Comparison of ENCODE assay signal across 19 mouse cellular contexts in the genomic region with DNA sequence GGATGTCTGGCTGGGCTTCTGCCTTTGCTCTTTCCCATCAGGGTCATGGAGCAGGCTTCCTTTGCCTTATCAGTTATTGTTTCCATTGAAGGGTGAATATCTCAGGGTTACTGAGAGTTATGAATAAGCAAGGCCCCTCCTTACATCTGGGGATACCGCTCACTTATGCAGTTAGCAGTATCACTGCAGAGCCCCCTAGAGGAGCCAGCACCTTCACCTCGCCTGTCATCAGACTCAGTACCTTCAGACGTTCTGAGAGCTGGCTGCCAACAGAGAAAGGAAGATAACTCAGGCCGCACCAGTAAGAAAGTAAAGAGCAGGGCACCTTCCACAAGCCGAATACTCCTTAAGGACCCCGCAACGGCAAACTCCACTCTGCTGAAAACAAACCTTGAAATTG.
DNase-seq lines count a peak whose midpoint lies in the region; ATAC-seq and TF ChIP-seq lines count a peak whose summit lies in the region.
"Had no signal": no experiment of that assay in that cellular context is flagged by ENCODE, and none has a peak within 500 bp of the region (broad histone marks: within the 10 kb centered on the region; RNA-seq: fewer than 3 reads in every experiment).

No protein-coding gene starts in this region.

- H3K4me3 ChIP-seq in heart, embryonic 13.5 days, result no peak overlapping the region
- H3K4me3 ChIP-seq in layer of hippocampus, adult 2 months, result no peak overlapping the region
- H3K4me3 ChIP-seq: embryonic facial prominence, embryonic 10.5 days; left cerebral cortex, adult 2 months; limb, embryonic 10.5 days; myocyte had no signal

- no peak for DNase-seq in heart, postnatal 4 days
- DNase-seq in layer of hippocampus, adult 2 months (ENCODE audit: low spot score in 2 of 2), result no peak
- DNase-seq in layer of hippocampus, adult 11-12 months (ENCODE audit: low spot score), result no peak
- DNase-seq in thymus, postnatal 14 days, result peak; percentile 39
- no peak for DNase-seq in thymus, postnatal 36 days
- DNase-seq in B cell, adult 2 months, result no peak
- DNase-seq: adrenal gland, adult 2 months; cerebellum, adult 9-10 months; kidney, adult 8-10 months; kidney, postnatal 25 days; layer of hippocampus, adult 9-11 months; lung, postnatal 14 days; midbrain, embryonic 14.5 days; spleen, adult 18-20 months had no signal

- H3K27ac ChIP-seq in heart, embryonic 13.5 days (replicated peaks), result no peak overlapping the region
- no peak overlapping the region for H3K27ac ChIP-seq in layer of hippocampus, adult 2 months
- H3K27ac ChIP-seq: embryonic facial prominence, embryonic 10.5 days; left cerebral cortex, adult 2 months; limb, embryonic 10.5 days had no signal

- no peak for ATAC-seq in heart, embryonic 13.5 days (ENCODE audit: extremely low read depth, insufficient number of reproducible peaks, low FRiP score, low TSS enrichment)

- 45% methylated on average over 7 of the region's 7 CpGs for WGBS in heart, embryonic 13.5 days

- H3K27me3 ChIP-seq in heart, embryonic 13.5 days (replicated peaks), result peaks cover 4% of the 10 kb centered on the region

- H3K4me2 ChIP-seq in heart, embryonic 13.5 days, result no peak overlapping the region

- peak; percentile 42 for TF ChIP-seq CTCF in layer of hippocampus, adult 2 months (conservative IDR thresholded peaks at IDR 0.05)

- peaks cover 70% of the 10 kb centered on the region for H3K4me1 ChIP-seq in heart, embryonic 13.5 days

- no peaks in the 10 kb centered on the region for H3K9me3 ChIP-seq in heart, embryonic 13.5 days
- H3K9me3 ChIP-seq: embryonic facial prominence, embryonic 10.5 days; limb, embryonic 10.5 days had no signal

- no peaks in the 10 kb centered on the region for H3K36me3 ChIP-seq in heart, embryonic 13.5 days
- H3K36me3 ChIP-seq: embryonic facial prominence, embryonic 10.5 days; limb, embryonic 10.5 days had no signal

- H3K9ac ChIP-seq in heart, embryonic 13.5 days, result 0 out of 2 replicates have a peak overlapping the region, but pooled peaks have one; percentile 13
